Mouse (Mus musculus) splenic B cell, adult 2 months (primary cell): ENCODE results near the gene Selplg.

Experiments
- DNase-seq: peaks from one replicate; pipeline ENCODE4 v3.0.0-alpha.2; 2011; ENCODE audit warnings: low read depth, low spot score
- H3K27me3 ChIP-seq: 2 replicates; pipeline ENCODE4 v1.6.1; 2012; ENCODE audit warnings: mild to moderate bottlenecking, low read length, moderate library complexity, mixed read lengths; ENCODE audit not compliant: control insufficient read depth, poor library complexity, insufficient read depth, severe bottlenecking
- H3K36me3 ChIP-seq: 2 replicates; pipeline ENCODE4 v1.6.1; 2012; ENCODE audit warnings: mild to moderate bottlenecking, low read length, moderate library complexity, mixed read lengths; ENCODE audit not compliant: control insufficient read depth, poor library complexity, insufficient read depth, severe bottlenecking

The Selplg gene

GRCm38 (mm10) chr5:113832490-113832901 is at the start of gene Selplg:
TSS of gene Selplg (minus strand) at chr5:113832644.
- H3K36me3 ChIP-seq, result no peaks in the 10 kb centered on the region
- peak; percentile 87 for DNase-seq
- H3K27me3 ChIP-seq, result no peaks in the 10 kb centered on the region

GRCm38 (mm10) chr5:113881136-113881535 is 48.7 kb upstream of the Selplg start:
- H3K36me3 ChIP-seq, result peaks cover 4% of the 10 kb centered on the region; the same call in 1 of the 2 replicates
- DNase-seq, result no peak
- H3K27me3 ChIP-seq, result no peaks in the 10 kb centered on the region

GRCm38 (mm10) chr5:113878943-113879617 is 46.6 kb upstream of the Selplg start:
- H3K27me3 ChIP-seq, result no peaks in the 10 kb centered on the region
- DNase-seq, result no peak
- peaks cover 4% of the 10 kb centered on the region; the same call in 1 of the 2 replicates for H3K36me3 ChIP-seq

- Histone ChIP-seq H3K27me3 (no peaks in the 10 kb centered on the region), H3K36me3 (peaks cover 4% of the 10 kb centered on the region; the same call in 1 of the 2 replicates)
- DNase-seq, result no peak
Measured at GRCm38 (mm10) chr5:113877565-113877964, 45.1 kb upstream of the Selplg start.

- H3K27me3 ChIP-seq, result no peaks in the 10 kb centered on the region
- H3K36me3 ChIP-seq, result peaks cover 4% of the 10 kb centered on the region; the same call in 1 of the 2 replicates
- DNase-seq, result no peak
Measured at GRCm38 (mm10) chr5:113876176-113876575, 43.7 kb upstream of the Selplg start.

- no peak for DNase-seq
- peaks cover 4% of the 10 kb centered on the region; the same call in 1 of the 2 replicates for H3K36me3 ChIP-seq
- H3K27me3 ChIP-seq, result no peaks in the 10 kb centered on the region
Measured at GRCm38 (mm10) chr5:113875625-113876024, 43.2 kb upstream of the Selplg start.

GRCm38 (mm10) chr5:113874063-113875024 is 41.9 kb upstream of the Selplg start:
- no peak for DNase-seq
- Histone ChIP-seq H3K27me3 (no peaks in the 10 kb centered on the region), H3K36me3 (no peaks in the 10 kb centered on the region)

- DNase-seq, result peak; percentile 22
- Histone ChIP-seq H3K36me3 (no peaks in the 10 kb centered on the region), H3K27me3 (no peaks in the 10 kb centered on the region)
Measured at GRCm38 (mm10) chr5:113872936-113873912, 40.8 kb upstream of the Selplg start.

GRCm38 (mm10) chr5:113871903-113872548 is 39.6 kb upstream of the Selplg start:
- peak; percentile 33 for DNase-seq
- no peaks in the 10 kb centered on the region for H3K36me3 ChIP-seq
- H3K27me3 ChIP-seq, result no peaks in the 10 kb centered on the region

- DNase-seq, result no peak
- Histone ChIP-seq H3K36me3 (no peaks in the 10 kb centered on the region), H3K27me3 (no peaks in the 10 kb centered on the region)
Measured at GRCm38 (mm10) chr5:113870393-113871040, 38.1 kb upstream of the Selplg start.

GRCm38 (mm10) chr5:113869132-113869531 is 36.7 kb upstream of the Selplg start:
- no peaks in the 10 kb centered on the region for H3K27me3 ChIP-seq
- no peaks in the 10 kb centered on the region for H3K36me3 ChIP-seq
- DNase-seq, result peak; percentile 20

- H3K36me3 ChIP-seq, result no peaks in the 10 kb centered on the region
- DNase-seq, result no peak
- no peaks in the 10 kb centered on the region for H3K27me3 ChIP-seq
Measured at GRCm38 (mm10) chr5:113864992-113865391, 32.5 kb upstream of the Selplg start.

GRCm38 (mm10) chr5:113863994-113864393 is 31.6 kb upstream of the Selplg start:
- no peaks in the 10 kb centered on the region for H3K36me3 ChIP-seq
- DNase-seq, result no peak
- no peaks in the 10 kb centered on the region for H3K27me3 ChIP-seq
